Mouse (Mus musculus): ENCODE data around the gene Cybrd1. TPM values are rescaled to one million over a fixed set of nuclear protein-coding genes. Genes with fewer than 3 reads are reported as not detected.

The Cybrd1 gene
- polyA plus RNA-seq, 1 experiment from 2014 or later, result 6.2 TPM

GRCm38 (mm10) chr2:71156446-71156845 lies 38.7 kb downstream of the Cybrd1 start:
- H3K27ac ChIP-seq (ENCODE audit: low read length), result no peak overlapping the region
- no peak overlapping the region for H3K4me2 ChIP-seq (replicated peaks; ENCODE audit: low read depth, low read length)
- H3K4me1 ChIP-seq (ENCODE audit: control insufficient read depth, insufficient read depth, low read length), result no peaks in the 10 kb centered on the region
- H3K9me3 ChIP-seq (ENCODE audit: control insufficient read depth, low read depth, low read length), result no peaks in the 10 kb centered on the region
- no peak overlapping the region for H3K9ac ChIP-seq (replicated peaks; ENCODE audit: low read depth, low read length)
- H3K36me3 ChIP-seq (ENCODE audit: control insufficient read depth, insufficient read depth, low read length), result no peaks in the 10 kb centered on the region
- no peaks in the 10 kb centered on the region for H3K27me3 ChIP-seq (ENCODE audit: control insufficient read depth, insufficient read depth, low read length)
- WGBS, result 86% methylated on average over 8 of the region's 8 CpGs
- no peak for ATAC-seq (ENCODE audit: insufficient number of reproducible peaks, insufficient read depth, low FRiP score, low read depth)
- H3K4me3 ChIP-seq (ENCODE audit: low read depth, low read length), result no peak overlapping the region

DNA sequence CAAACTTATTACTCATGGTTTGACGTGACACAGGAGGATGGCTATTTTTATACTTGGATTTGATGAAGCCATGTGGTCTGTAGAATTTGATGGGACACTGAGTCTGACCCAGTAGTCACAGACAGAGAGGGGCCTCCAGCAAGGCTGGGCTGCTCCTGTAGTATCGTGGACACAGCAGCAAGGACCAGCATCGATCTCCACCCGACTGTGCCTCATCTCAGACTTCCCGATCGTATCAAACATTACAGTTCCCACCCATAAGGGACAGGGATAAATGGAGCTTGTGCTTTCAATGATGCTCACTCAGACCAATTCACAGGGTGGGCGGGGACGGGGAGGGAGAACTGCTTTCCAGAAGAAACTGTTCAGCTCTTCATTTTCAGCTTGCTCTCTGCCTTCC lies 40.2 kb downstream of the Cybrd1 start:
- H3K27me3 ChIP-seq (ENCODE audit: control insufficient read depth, insufficient read depth, low read length), result no peaks in the 10 kb centered on the region
- H3K9ac ChIP-seq (replicated peaks; ENCODE audit: low read depth, low read length), result no peak overlapping the region
- no peak overlapping the region for H3K4me3 ChIP-seq (ENCODE audit: low read depth, low read length)
- WGBS, result 87% methylated on average over 8 of the region's 8 CpGs
- no peak overlapping the region for H3K4me2 ChIP-seq (replicated peaks; ENCODE audit: low read depth, low read length)
- no peak for ATAC-seq (ENCODE audit: insufficient number of reproducible peaks, insufficient read depth, low FRiP score, low read depth)
- H3K27ac ChIP-seq (ENCODE audit: low read length), result no peak overlapping the region
- H3K9me3 ChIP-seq (ENCODE audit: control insufficient read depth, low read depth, low read length), result no peaks in the 10 kb centered on the region
- no peaks in the 10 kb centered on the region for H3K4me1 ChIP-seq (ENCODE audit: control insufficient read depth, insufficient read depth, low read length)
- no peaks in the 10 kb centered on the region for H3K36me3 ChIP-seq (ENCODE audit: control insufficient read depth, insufficient read depth, low read length)

DNA sequence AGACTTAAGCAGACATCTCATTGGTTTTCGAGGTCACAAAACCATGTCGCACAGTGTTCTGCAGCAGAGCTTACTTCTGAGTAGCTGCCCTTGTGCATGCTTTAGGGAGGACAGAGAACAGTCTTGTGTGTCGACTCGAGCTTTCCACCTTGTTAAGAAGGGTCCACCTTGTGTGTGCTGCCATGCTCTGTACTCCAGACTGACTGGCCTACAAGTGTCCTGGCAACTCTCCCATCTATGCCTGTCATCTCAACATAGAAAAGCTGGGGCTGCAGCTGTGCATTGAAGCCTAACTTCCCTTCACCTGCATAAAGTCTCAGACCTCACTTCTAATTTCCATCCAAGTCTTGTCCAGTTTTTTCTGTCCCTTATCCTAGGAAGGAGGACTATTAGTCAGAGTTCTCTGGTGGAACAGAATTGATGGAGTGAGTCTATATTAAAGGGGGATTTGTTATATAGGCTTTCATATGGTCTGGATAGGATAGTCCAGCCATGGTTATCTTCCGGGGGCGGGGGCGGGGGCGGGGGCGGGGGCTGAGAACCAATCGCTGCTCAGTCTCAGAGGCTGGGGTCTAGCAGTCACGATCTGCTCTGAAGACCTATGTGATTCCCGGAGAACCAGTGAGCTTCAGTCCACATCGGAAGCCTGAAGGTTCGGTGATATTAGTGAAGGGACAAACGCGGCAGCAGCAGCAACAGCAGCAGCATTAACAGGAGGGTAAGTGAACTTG lies 42.0 kb downstream of the Cybrd1 start:
- Histone ChIP-seq H3K9me3 (ENCODE audit: control insufficient read depth, low read depth, low read length) (no peaks in the 10 kb centered on the region), H3K27ac (ENCODE audit: low read length) (no peak overlapping the region), H3K4me1 (ENCODE audit: control insufficient read depth, insufficient read depth, low read length) (no peaks in the 10 kb centered on the region), H3K27me3 (ENCODE audit: control insufficient read depth, insufficient read depth, low read length) (no peaks in the 10 kb centered on the region), H3K4me2 (replicated peaks; ENCODE audit: low read depth, low read length) (no peak overlapping the region), H3K4me3 (ENCODE audit: low read depth, low read length) (no peak overlapping the region), H3K9ac (replicated peaks; ENCODE audit: low read depth, low read length) (no peak overlapping the region), H3K36me3 (ENCODE audit: control insufficient read depth, insufficient read depth, low read length) (no peaks in the 10 kb centered on the region)
- no peak for ATAC-seq (ENCODE audit: insufficient number of reproducible peaks, insufficient read depth, low FRiP score, low read depth)
- WGBS, result 77% methylated on average over 16 of the region's 16 CpGs

DNA sequence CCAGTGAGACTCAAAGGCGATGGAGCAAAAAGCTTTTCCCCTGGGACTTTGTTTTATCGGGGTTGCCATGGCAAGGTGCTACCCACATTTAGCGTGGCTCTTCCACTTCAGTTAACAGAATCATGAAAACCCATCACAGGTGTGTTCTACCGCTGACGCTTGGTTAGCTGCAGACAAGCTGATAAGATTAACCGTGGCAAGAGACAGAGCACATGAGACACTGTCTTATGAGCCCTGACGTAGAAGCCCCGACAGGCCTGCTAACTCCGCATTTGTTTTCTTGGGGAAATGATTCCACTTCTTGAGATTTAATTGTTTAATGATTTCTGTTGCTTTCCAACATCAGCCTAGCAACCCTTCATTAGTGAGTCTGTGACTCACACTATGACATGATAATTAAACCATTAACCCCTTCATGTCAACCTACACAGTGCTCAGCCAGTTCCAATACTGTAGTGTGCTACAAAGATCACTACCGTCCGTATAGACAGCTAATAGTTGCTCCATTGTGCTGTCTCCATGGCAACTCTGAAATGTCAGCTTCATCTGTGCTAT lies 42.7 kb downstream of the Cybrd1 start:
- Histone ChIP-seq H3K4me3 (ENCODE audit: low read depth, low read length) (no peak overlapping the region), H3K4me2 (replicated peaks; ENCODE audit: low read depth, low read length) (no peak overlapping the region), H3K27ac (ENCODE audit: low read length) (no peak overlapping the region), H3K9ac (replicated peaks; ENCODE audit: low read depth, low read length) (no peak overlapping the region), H3K4me1 (ENCODE audit: control insufficient read depth, insufficient read depth, low read length) (no peaks in the 10 kb centered on the region), H3K27me3 (ENCODE audit: control insufficient read depth, insufficient read depth, low read length) (no peaks in the 10 kb centered on the region), H3K9me3 (ENCODE audit: control insufficient read depth, low read depth, low read length) (no peaks in the 10 kb centered on the region), H3K36me3 (ENCODE audit: control insufficient read depth, insufficient read depth, low read length) (no peaks in the 10 kb centered on the region)
- no peak for ATAC-seq (ENCODE audit: insufficient number of reproducible peaks, insufficient read depth, low FRiP score, low read depth)
- 69% methylated on average over 11 of the region's 11 CpGs for WGBS

- no peak for ATAC-seq (ENCODE audit: insufficient number of reproducible peaks, insufficient read depth, low FRiP score, low read depth)
- WGBS, result 84% methylated on average over 7 of the region's 7 CpGs
- Histone ChIP-seq H3K4me1 (ENCODE audit: control insufficient read depth, insufficient read depth, low read length) (no peaks in the 10 kb centered on the region), H3K27me3 (ENCODE audit: control insufficient read depth, insufficient read depth, low read length) (no peaks in the 10 kb centered on the region), H3K36me3 (ENCODE audit: control insufficient read depth, insufficient read depth, low read length) (no peaks in the 10 kb centered on the region), H3K4me2 (replicated peaks; ENCODE audit: low read depth, low read length) (no peak overlapping the region), H3K4me3 (ENCODE audit: low read depth, low read length) (no peak overlapping the region), H3K9me3 (ENCODE audit: control insufficient read depth, low read depth, low read length) (no peaks in the 10 kb centered on the region), H3K9ac (replicated peaks; ENCODE audit: low read depth, low read length) (no peak overlapping the region), H3K27ac (ENCODE audit: low read length) (no peak overlapping the region)
Observed at GRCm38 (mm10) chr2:71161558-71161957, 43.8 kb downstream of the Cybrd1 start.

DNA sequence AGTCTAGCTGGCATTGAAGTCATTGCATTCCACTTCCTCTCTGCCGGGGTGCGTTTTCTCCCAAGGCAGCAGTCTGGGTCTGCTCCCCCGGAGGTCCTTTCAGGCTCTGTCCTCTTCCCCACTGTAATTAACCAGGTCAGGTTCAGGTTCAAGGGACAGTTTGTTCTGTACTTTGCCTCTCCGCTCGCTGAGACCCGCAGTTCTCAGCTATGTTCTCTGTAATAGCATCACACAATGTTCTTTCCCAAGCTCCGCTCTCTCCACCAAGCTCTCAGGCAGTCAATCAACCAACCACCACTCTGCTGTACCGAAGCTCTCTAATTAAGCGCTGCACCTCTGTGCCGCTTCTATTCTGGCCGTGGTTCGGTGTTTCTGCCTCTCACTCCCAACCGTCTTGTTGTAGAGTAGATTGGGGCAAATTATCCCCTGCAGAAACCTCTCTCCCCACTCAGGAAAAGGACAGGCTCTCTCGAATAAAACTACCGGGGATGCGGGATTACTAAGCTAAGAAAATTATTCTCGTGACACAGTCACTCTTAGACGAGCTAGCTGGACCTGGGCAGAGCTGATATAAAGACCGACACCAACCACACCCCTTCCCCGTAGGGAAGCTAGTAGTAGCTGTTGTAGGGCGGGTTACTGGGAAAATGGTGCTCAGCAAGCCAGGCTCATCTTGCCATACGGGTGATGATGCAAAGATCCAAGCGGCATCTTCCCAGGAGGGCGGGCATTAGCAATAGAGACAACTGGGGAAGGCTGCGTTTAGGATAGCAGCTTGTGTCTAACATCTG lies 45.3 kb downstream of the Cybrd1 start:
- no peak for ATAC-seq (ENCODE audit: insufficient number of reproducible peaks, insufficient read depth, low FRiP score, low read depth)
- 82% methylated on average over 25 of the region's 25 CpGs for WGBS

DNA sequence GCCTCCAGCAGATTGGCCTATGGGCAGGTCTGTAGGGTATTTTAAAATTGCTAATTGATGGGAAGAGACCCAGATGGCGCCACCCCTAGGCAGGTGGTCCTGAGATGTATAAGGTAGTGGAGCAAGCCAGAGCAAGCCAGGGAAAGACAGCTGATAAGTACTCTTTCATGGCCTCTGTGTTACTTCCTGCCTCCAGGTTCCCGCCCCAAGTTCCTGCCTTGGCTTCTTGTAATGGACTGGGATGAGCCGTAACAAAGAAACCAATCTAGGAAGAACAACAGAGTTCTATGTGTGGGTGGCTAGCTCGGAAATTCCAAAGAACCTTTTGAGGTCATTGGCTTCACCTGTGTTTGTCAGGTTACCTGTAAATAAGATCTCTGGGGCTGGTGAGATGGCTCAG lies 49.5 kb downstream of the Cybrd1 start:
- Histone ChIP-seq H3K4me2 (replicated peaks; ENCODE audit: low read depth, low read length) (no peak overlapping the region), H3K9ac (replicated peaks; ENCODE audit: low read depth, low read length) (no peak overlapping the region), H3K4me3 (ENCODE audit: low read depth, low read length) (no peak overlapping the region), H3K9me3 (ENCODE audit: control insufficient read depth, low read depth, low read length) (no peaks in the 10 kb centered on the region), H3K27ac (ENCODE audit: low read length) (no peak overlapping the region), H3K27me3 (ENCODE audit: control insufficient read depth, insufficient read depth, low read length) (no peaks in the 10 kb centered on the region), H3K4me1 (ENCODE audit: control insufficient read depth, insufficient read depth, low read length) (peaks cover 8% of the 10 kb centered on the region; the same call in 1 of the 2 replicates), H3K36me3 (ENCODE audit: control insufficient read depth, insufficient read depth, low read length) (no peaks in the 10 kb centered on the region)
- ATAC-seq (ENCODE audit: insufficient number of reproducible peaks, insufficient read depth, low FRiP score, low read depth), result no peak
- 81% methylated on average over 4 of the region's 4 CpGs for WGBS

More for the DNA sequence above, 45.3 kb downstream of the Cybrd1 start:
- Histone ChIP-seq H3K4me3 (ENCODE audit: low read depth, low read length) (no peak overlapping the region), H3K9me3 (ENCODE audit: control insufficient read depth, low read depth, low read length) (no peaks in the 10 kb centered on the region), H3K9ac (replicated peaks; ENCODE audit: low read depth, low read length) (no peak overlapping the region), H3K4me2 (replicated peaks; ENCODE audit: low read depth, low read length) (no peak overlapping the region), H3K27me3 (ENCODE audit: control insufficient read depth, insufficient read depth, low read length) (no peaks in the 10 kb centered on the region), H3K4me1 (ENCODE audit: control insufficient read depth, insufficient read depth, low read length) (0 out of 2 replicates have a peak, but pooled peaks cover under 1% of the 10 kb centered on the region), H3K36me3 (ENCODE audit: control insufficient read depth, insufficient read depth, low read length) (no peaks in the 10 kb centered on the region), H3K27ac (ENCODE audit: low read length) (no peak overlapping the region)

DNA sequence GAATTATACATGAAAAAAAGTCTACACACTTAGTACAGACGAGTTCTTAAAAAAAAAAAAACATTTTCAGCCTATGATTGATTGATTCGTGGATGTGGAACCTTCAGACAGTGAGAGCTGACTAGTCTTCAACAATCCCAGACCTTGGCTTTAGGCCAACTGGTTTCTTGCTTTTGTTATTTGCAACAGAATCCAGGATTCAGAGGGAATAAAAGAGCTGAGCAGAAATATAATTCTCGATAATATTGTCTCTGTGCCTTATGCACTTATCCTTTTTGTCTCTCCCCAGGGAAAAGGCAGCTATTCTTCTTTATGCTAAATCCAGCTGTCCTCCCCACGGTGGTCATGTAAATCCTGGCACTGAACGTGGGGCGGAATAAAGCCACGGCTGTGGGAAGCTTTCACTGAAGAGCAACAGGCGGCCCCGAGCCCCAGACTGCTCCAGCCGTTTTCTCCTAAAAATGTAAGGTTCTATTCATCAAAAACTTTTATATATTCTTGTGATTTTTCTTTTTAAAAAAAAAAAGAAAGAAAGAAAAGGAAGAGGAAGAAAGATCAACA lies 50.8 kb downstream of the Cybrd1 start:
- WGBS, result 26% methylated on average over 10 of the region's 10 CpGs
- peaks cover 8% of the 10 kb centered on the region; the same call in 1 of the 2 replicates for H3K4me1 ChIP-seq (ENCODE audit: control insufficient read depth, insufficient read depth, low read length)
- no peaks in the 10 kb centered on the region for H3K36me3 ChIP-seq (ENCODE audit: control insufficient read depth, insufficient read depth, low read length)
- H3K27me3 ChIP-seq (ENCODE audit: control insufficient read depth, insufficient read depth, low read length), result no peaks in the 10 kb centered on the region
- no peak overlapping the region for H3K4me3 ChIP-seq (ENCODE audit: low read depth, low read length)
- no peak overlapping the region for H3K9ac ChIP-seq (replicated peaks; ENCODE audit: low read depth, low read length)
- H3K27ac ChIP-seq (ENCODE audit: low read length), result peak overlapping the region; percentile 4; the same call in 1 of the 2 replicates
- H3K4me2 ChIP-seq (replicated peaks; ENCODE audit: low read depth, low read length), result no peak overlapping the region
- H3K9me3 ChIP-seq (ENCODE audit: control insufficient read depth, low read depth, low read length), result no peaks in the 10 kb centered on the region
- ATAC-seq (ENCODE audit: insufficient number of reproducible peaks, insufficient read depth, low FRiP score, low read depth), result no peak
